Mouse (Mus musculus) E14TG2a.4 (cell line): Measurements from ENCODE around the gene Nup98.

ENCODE experiments used
- CTCF ChIP-seq: conservative IDR thresholded peaks from 2 replicates; pipeline ENCODE4 v1.5.1; 2014; ENCODE audit warnings: low read length
- NANOG ChIP-seq: IDR thresholded peaks from 2 replicates; pipeline ENCODE4 v1.6.1; 2014; ENCODE audit warnings: borderline replicate concordance, low read length, mixed read lengths

DNA sequence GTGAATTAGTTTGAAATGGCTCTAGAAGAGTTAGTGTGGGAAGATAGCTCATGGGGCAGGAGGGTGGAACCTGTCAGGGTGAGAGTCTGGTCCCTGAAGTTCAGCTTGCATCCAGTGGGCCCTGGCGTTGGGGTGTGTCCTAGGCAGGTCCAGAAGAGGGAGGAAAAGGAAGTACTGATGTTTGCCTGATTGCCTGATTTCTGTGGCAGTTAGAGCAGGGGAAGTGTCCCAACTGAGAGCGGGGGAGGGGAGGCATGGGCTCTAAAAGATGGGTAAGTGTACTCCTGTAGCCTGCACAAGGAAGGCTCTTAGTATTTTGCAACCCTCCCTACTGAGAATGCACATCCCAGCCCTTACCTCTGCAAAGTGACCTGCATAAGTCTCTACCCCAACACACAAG, 33.9 kb upstream of the Nup98 start:
- no peak for TF ChIP-seq CTCF
- TF ChIP-seq NANOG = no peak
